Mouse (Mus musculus) embryo, embryonic 10.5 days (tissue): ENCODE results near the gene Cnih2.

Source experiments
- DNase-seq: peaks from one replicate; pipeline ENCODE4 v3.0.0-alpha.2; 2015; ENCODE audit warnings: low spot score

Gene Cnih2

DNA sequence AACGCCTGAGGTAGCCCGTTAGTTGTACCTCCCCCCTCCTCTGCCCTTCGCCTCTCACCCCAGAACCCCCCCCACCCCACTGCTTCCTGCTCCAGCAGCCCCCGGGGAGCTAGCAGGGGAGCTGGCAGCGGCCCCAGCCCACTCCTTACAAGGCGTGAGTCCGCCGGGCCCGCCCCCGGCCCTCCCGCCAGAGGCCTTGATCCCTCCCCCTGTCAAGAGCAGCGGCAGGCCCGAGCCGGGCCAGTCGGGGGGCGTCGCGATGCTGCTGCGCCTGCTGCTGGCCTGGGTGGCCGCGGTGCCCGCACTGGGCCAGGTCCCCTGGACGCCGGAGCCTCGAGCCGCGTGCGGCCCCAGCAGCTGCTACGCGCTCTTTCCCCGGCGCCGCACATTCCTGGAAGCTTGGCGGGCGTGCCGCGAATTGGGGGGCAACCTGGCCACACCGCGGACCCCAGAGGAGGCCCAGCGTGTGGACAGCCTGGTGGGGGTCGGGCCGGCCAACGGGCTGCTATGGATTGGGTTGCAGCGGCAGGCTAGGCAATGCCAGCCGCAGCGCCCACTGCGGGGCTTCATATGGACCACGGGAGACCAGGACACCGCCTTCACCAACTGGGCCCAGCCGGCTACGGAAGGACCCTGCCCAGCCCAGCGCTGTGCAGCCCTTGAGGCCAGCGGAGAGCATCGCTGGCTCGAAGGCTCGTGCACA lies 30.3 kb downstream of the Cnih2 start, which contains the start of gene Cd248:
Cd248 (plus strand) TSS at position 212 of the 703 bp plus-strand sequence.
- DNase-seq, result peak; percentile 80

DNA sequence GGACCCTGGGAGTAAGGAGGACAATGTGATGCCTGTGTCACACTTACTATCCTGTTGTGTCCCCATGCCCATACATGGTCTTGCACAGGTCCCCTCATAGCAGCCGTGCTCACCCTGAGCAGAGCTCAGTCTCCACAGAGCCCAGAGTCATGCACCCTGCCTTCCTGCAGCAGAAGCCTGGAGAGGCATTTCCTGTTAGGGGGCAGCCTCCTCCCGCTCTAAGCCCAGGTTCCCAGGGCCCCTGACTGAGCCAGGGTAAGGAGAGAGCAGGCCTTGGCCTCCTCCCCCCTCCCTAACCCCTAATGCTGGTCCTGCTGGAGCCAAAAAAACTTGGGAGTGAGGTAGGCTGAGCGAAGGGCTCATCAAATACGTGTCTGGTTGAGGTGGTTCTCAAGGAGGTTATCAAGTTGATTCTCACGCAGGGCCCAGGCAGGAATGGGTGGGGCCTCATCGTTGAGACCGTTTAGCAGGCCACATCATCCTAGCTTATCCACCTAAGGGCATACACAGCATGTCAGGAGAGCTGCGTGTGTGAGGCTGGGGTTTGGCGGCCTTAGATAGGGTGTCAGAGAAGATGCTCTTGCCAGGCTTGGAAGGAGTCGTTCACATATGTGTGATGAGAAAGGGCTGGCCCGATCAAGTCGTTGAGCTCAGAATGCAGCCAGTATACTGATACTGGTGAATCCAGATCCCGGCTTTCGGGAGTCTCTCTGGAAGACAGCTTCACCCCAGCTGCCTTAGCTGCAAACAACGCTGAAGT lies 31.1 kb downstream of the Cnih2 start:
- DNase-seq, result peak; percentile 55

DNA sequence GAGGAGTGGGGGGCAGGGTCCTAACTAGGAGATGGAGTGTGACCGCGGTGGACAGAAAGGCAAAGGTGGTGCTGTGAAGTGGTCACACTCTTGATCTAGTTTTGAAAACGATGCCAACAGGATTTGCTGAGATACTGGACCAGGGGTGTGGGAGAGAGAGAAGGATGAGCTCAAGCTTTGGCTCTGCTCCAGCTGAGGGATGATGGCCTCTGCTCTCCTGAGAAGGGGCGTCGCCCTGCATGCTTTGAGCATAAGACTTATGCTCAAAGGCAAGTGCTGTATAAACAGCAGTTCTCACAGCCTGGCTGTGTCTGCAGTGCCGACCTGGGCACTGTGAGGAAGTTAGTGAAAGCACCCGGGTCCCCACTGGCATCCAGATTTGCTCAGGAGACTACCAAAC lies 33.2 kb downstream of the Cnih2 start:
- DNase-seq, result no peak

DNA sequence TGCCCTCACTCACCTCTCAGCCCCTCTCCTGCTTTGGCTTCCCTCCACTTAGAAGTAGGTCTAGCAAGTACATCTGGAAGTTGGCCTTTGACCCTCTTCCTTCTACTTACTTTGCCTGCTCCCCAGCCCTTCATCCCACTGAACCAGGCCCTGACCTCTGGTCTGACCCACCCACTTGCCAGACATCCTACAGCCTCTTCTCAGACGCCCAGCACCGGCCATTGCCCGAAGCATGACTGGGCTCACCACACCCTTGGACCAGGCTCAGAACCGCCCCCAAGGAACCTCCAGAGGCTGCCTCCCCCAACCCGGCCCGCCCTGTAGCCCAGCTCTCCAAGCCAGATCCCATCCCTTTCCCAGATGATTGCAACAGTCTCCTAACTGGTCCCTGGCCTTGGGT lies 35.9 kb downstream of the Cnih2 start:
- no peak for DNase-seq

DNA sequence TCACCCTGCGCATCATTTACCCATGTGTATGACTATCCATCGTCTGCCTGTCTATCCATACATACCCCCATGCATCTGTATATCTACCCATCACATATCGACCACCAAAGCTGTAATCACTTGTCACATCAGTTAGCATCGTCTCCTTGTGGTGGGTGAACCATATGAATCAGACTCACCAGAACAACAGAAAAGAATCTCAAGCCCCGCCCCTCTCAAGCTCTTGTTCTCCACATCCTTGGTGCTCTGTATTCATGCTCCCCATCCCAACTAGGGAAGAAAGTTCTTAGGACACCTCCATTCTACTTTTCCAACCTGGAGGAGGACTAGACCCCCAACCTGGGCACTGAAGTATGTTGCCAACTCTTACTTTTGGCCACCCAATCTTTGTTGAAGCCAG lies 36.3 kb downstream of the Cnih2 start:
- no peak for DNase-seq

DNA sequence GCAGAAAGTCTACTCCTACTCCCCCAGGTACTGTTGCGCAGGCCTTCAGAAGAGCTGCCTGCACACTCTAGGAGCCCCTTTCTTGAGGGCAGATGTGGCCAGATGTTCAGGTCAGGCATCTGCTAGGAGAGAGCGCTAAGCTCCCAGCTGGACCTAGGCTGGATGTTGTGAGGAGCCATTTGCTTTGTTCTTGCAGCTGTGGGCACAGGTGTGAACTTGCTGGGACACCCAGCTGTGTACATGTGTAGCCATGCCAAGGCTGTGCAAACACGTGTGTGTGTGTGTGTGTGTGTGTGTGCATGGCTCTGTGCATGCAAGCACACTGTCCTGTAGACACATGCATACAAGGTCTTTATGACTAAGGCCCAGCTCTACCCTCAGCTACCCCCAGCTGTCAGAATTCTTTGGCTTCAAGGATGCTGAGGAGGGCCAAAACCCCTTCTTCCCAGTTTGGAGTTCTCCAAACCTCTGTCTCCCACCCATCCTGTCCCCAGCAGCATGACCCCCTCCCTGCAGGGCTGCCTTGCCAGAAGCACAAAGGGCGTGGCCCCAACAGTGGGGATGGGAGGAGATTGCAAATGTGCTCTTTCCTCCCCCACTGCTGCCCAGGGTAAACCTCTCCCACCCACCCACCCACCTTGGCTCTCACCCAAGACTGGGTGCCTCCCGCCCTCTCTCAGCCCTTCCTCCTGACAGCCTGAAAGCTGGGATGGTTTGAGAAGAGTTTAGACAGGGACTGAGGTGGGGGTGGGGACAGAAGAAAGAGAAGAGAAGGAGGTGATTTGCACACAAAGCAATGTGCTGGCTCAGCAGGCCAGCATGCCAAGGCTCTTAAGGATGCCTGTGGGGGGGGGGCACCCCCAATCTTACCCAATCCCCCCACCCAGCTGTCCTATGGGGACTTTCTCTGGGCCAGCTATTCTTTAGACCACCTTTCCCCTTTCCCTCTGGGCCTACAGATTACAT lies 37.7 kb downstream of the Cnih2 start:
- no peak for DNase-seq

DNA sequence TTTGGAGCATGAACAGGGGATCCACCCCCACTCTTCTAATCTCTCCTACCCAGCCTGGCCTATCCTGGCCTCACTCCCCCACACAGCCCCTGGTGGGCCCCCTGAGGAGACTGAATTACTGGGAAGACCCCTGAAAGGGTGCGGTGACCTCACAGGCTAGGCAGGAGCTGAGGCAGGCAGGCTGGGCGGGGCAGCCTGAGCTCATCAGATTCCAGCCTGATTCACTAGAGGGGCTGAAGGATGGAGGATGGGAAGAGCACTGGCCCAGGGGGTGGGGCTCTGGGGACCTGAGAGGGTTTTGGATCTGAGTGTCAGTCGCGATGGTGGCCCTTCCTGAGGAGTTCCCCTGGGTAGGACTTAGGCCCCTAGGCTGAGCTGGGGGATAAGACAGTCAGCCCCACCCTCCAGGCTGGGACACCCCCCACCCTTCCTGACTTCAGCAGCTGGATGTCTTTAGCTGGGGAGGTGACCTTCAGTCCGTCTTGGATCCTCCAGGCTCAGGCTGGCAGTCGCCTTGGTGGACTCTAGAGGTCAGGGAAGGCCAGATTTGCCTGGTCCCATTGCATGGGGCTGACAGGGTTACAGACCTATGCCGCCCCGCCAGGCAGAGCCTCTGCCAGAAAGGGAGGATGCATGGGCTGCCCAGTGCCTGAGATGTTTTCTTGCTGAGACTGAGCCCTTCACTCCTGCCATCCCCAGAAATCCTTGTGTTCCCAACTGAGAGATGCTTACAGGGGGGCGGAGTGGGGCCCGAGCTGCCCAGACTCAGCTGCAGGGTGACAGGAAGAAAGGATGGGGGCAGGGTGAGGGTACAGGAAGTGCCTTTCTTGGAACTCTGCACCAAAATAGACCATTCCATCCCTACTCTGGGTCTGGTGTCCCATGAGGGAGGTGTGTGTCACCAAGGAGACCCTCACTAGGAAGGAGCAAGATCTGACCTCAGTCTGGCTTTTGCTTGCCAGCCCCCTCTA lies 39.2 kb downstream of the Cnih2 start:
- peak; percentile 67 for DNase-seq

DNA sequence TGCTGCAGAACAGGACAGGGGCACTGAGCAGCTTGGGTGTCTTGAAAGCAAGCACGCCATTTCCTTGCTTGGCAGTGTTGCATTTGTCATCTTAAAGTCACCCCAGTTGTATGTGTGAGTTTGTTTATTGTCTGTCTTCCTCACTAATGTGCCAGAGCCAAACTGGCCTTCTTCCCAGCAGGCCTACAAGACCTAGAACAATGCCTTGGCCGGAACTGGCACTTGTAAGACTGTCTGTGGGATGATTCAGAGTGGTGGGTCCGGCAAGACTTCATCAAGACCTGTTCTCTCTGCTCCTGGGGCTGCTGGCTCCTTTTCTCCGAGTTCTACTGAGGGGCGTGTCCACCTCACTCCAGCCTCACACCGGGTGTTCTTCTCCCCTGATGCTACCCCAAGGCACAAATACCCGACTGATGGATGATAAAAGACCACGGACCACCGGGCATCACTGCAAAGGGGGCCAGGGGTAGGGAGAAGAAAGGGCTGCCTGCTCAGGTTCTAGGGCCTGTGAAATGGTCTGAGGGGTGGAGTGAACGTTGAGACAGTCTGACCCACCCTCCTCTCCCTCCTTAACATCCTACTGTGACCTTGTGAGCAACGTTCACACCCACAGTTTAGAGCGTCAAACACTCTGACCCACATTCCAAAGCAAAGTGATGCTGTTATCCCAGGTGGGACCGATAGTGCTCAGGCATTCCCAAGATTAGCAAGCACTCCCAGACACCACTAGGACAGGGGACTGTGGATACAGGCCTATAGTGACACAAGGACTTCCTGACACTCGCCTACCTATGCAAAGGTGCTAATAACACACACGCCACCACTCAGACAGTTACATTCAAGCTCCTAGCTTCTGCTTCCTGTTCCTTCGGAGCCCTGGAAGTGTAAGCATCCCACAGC lies 40.2 kb downstream of the Cnih2 start:
- DNase-seq, result no peak

DNA sequence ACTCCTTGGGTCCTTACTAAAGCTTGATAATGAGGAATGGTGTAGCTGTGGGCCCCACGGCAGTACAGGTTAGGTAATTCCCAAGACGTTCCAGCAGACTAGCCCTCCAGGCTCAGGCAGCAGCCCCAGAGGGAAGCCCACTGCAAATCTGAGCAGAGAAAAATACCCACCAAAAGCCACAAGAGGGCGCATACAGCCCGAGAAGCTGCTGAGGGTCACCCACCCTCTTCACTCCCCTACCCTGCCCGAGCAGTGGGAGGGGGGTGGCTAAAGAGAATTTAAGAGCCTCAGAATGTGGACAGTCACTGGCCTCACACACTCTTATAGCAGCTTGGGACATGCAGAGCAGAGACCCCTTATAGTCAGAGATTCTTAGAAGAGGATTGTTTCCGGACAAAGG lies 42.1 kb downstream of the Cnih2 start:
- DNase-seq, result peak; percentile 89

DNA sequence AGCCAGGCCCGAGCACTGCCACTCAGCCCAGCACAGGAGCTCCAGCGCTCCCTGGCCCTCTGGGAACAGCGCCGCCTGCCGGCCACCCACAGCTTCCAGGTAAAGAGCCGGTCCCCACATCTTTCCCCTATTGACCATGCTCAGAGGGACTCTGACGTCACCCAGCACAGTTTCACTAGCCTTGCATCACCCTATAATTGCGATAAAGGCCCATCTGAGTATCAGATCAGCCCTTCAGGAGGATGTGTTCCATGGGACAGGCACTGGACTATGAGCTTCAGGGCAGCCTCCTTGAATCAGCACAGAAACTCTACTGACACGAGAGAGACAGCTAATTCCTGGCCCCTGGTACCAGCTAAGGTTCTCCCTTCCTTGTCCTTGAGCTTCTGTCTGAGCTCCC lies 44.4 kb downstream of the Cnih2 start:
- peak; percentile 68 for DNase-seq

DNA sequence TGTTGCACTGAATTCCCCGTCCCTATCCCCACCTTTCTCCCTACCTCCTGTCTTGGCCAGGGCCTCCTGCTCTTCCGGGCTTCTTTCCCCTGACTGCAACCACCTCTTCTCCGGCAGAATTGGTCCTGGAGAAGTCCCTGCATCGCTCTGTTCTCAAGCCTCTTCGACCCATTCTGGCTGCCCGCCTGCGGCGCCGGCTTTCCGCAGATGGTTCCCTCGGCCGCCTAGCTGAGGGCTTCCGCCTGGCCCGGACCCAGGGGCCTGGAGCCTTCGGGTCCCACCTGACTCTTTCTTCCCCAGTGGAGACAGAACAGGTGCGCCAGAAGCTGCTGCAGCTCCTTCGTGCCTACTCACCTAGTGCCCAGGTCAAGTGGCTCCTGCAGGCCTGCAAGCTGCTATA lies 45.5 kb downstream of the Cnih2 start:
- DNase-seq, result no peak

DNA sequence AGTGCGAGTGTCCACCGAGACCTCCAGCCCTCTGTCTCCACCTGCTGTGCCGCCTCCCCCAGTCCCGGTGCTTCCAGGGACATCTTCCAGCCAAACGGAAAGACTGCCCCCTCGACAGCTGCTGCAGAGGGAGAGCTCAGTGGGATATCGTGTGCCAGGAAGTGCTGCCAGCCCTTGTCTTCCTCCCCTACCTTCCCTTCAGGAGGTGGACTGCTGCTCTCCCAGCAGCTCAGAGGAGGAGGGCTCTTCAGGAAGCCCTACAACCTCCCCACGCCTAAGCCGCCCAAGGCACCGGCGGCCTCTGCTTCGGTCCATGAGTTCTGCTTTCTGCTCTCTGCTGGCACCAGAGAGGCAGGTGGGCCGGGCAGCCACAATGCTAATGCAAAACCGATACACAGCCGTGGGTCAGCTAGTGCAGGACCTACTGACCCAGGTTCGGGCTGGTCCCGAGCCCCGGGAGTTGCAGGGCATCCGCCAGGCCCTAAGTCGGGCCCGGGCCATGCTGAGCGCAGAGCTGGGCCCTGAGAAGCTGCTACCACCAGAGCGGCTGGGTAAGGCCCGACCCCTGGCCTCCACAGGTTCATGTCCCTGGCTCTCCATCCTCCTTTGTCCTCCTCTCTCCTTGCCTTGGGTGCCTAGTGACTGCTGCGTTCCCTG lies 46.0 kb downstream of the Cnih2 start:
- no peak for DNase-seq

DNA sequence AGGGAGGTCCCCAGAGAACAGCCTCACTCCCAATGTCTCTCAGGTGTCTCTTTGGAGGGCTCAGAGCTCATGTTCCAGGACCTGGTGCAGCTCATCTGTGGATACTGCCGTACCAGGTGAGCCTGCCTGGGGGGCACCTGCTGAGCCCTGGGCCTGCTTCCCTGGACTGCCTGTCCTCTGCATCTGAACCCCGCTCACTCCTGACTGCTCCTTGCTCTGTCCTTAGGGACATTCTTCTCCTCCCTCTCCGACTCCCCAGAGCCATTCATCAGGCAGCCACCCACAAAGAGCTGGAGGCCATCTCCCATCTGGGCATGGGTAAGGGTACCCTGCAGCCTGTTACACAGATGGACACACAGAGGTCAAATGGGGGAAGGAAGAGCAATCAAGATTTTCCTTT lies 46.8 kb downstream of the Cnih2 start:
- DNase-seq, result no peak

DNA sequence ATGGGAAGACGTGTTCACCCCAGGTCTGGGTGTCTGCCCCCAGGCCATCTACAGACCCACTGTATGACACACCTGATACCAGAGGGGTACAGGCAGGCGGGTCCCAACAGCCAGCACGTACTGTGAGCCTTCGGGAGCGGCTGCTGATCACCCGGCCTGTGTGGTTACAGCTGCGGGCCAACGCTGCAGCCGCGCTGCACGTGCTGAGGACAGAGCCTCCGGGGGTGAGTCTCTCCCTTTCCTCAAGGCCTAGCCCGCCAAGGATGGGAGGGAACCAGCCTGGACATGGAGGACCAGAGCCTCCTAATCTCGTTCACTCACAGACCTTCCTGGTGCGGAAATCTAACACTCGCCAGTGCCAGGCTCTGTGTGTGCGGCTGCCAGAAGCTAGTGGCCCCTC lies 47.3 kb downstream of the Cnih2 start:
- DNase-seq, result no peak

DNA sequence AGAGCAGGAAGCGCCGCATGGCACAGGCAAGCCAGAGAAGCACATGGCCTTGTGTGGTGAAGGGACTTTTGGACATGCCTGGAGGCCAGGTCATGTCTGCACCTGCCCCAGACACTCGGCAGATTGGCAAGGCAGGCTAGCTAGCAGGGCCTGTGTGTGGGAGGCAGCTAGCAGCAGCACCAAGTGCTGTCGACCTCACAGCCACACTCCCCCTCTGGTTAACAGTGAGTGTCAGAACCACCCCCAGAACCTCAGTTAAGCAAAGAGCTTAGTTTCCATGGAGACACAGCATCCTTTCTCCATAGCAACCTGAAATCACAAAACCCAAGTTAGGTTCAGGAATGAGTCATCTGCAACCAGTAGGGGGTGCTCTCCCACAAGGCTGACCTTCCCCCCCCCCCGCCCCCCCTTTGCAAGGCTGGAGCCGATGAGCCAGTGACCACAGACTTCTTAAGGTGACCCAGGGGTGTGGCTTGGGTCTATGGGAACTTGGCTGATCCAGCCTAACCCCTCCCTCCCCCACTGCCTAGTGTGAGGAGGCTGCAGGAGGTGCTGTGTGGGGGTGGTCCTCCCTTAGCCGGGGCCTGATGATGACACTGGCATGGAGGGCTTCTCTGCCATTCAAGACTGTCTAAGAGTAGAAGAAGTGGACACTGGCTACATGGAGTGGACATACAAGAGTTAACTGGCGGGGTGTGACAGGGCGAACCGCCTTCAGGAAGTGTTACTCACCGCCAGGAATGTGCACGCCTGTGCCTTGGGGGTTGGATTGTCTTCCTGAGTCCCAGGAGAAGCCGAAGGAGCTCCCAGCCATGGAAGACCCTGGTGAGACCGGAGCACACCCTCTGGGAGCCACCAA lies 48.0 kb downstream of the Cnih2 start, which contains the start of gene Rin1:
Rin1 (plus strand) TSS at position 435 of the 859 bp plus-strand sequence.
- DNase-seq, result peak; percentile 77

DNA sequence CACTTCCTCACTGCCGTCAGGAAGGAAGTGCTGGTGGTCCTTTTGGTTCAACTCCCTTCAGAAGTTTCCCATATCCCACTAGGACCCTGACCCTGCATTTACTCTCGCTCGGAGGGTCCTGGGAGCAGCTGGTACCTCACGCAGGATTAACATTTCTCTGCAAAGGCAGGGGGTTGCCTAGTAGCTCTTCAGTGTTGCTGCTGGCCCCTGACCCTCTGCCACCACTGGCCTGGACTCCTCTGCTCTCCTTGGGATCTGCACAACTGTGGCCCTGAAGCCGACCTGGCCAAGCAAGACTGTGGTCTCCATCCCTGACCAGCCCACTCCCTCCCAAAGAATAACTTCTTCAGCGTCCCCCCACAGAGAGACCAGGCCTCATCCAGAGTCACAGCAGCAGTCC lies 49.0 kb downstream of the Cnih2 start:
- DNase-seq, result no peak

DNA sequence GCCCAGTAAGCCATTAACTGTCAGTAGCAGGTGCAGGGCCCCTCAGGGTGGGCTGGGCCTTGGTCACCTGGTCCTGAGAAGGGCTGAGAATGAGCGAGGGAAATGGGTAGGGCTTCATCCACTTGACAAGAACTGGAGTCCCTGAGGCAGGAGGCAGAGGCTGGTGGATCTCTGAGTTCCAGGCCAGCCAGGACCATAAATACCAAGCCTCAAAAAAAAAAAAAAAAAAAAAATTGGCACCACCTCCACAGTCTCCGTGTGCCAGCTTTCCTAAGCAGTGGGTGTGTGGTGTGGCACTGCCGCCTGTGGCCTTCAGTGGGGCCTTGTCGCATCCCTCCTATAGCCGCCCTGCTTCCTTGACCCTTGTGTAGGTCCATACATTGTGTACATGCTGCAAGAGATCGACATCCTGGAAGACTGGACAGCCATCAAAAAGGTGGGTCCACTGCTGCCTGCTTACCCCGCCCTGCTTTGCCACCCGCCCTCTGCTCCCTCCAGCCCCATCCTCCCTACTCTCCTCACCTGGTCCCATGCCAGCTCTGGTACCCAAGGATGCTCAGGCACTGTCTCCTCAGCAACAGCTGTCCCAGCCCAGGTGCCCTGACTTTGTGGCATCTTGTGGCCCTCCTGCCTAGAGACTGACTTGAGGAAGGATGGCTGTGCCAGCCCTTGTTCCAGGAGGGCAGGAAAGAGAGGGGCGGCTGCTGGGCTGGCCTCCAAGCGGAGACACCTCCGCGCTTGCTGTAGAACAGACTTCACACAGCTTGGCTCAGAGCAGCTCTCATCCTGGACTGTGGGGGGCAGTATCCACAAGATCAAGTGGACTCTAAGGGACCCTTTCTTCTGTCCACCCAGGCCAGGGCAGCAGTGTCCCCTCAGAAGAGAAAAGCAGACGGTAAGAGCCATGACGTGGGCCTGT lies 49.9 kb downstream of the Cnih2 start:
- DNase-seq, result no peak

DNA sequence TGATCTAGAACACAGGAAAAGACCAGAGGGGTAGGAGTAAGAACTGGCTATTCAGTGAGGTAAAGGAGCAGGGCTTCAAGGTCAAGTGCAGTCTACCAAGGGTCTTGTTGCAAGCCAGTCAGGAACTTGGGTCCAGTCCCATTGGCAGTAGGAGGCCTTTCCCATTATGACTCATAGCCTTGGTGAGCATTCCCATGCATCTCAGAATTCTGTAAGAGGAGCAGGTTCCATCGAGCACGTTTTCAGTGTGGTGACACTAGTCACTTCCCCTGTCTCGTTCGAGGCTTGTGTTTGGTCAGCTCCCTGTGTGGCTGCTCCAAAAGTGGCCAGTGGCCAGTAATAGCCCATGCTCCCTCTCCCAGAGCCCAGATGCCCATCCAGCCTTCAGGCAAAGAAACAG lies 52.8 kb downstream of the Cnih2 start:
- DNase-seq, result no peak
